Mouse (Mus musculus) 3T3-L1 (cell line): Measurements from ENCODE around the gene Abhd17a.
A peak's percentile ranks its signal among the peaks of the same experiment; 100 is the strongest.

Experiments
- DNase-seq: peaks from one replicate; pipeline ENCODE4 v3.0.0-alpha.2; 2015; ENCODE audit warnings: low read depth, low spot score

Gene Abhd17a

DNA sequence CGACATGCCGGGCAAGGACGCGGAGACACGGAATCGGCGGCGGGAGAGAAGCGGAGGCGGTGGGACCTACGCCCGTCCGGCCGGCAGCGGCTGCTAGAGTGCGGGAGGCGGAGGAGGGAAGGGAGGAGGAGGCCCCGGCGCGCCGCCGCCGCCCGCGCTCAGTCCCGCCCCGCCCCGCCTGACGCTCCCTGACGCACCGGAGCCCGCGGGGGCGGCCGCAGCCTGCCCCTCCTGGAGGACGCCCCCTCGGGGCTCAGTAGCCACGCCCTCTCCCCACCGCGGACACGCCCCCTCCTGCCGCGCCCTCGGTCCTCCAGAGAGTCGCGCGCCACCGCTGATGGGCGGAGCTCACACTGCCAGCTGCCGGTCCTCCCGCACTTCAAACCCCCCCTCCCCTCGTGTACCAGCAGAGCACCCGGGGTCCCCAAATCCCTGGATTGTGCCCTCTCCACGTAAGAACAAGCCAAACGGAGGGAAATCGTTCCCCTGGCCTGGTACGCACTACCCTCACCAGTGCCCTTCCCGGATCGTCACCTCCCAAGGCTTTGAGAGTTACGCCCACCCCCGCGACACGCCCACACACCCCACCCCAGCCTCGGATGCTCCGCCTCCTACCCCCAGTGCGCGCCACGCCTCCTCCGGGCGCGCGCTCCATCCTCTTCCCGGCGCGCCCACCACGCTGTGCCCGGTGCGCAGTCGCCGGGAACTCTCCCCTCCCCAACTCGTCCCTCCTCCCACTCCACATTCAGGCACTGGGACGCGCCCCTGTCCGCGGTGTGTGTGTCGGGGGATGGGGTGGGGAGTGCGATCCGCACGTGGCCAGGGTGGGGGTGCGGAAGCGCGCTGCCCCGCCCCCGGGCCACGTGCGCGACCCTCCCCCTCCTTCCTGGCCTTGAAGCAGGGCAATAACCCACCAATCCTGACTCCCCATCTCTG lies 12.7 kb downstream of the Abhd17a start, which contains the start of gene Klf16:
Gene Klf16, minus strand, starts transcription at position 127 of the 936 bp plus-strand sequence.
- peak; percentile 92 for DNase-seq

DNA sequence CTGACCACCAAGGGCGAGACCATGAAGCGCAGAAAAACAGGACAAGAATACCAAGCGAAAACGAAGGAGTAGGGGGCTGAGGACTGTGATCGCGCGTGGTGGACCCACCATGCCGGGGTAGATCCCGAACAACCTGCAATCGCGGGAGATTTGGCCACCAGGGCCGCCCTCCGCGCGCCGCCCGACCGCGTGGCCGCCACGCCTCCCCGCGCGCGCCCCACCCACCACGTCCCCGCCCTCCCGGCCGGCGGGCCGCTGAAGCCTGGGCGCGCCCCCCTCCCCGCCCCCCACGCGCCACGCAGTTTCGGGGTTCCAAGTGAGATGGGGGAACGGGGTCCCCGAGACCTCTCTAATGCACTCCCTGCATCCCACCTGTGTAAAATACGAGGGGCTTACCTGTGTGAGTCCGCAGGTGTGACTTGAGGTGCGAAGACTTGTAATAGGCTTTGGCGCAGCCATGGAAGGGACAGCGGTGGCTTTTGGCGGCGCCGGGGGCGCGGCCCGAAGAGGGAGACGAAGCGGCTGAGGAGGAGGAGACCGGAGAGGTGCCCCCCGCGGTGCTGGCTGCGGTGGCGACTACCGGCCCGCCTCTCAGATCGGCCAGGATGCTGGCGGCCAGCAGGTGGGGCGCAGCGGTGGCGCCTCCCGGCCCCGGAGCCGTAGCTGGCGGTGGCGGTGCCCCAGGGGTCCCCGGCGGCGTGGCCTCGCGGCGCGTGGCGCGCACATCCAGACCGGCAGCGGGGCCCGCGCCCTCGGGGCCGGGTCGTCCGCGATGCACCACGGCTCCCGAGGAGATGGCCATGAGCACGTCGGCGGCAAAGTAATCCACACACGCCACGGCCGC lies 13.6 kb downstream of the Abhd17a start:
- peak; percentile 53 for DNase-seq

DNA sequence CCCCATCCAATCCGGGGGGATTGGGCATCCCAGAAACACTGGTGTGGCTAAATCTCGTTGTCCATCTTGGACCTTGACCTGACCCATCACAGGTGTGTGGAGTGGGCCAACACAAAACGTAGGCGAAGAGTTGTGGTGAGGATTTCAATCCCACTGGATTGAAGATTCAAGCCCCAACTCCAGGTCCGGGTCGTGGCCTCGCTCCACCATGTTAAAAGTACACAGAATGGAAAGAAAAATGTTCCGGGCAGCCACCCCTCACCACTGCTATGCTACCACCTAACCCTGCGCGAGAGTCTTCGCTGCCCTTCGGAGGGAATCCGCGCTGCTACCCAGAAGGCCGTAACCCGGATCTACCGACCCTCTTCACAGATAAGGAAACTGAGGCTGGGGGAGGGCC lies 14.2 kb downstream of the Abhd17a start:
- no peak for DNase-seq

DNA sequence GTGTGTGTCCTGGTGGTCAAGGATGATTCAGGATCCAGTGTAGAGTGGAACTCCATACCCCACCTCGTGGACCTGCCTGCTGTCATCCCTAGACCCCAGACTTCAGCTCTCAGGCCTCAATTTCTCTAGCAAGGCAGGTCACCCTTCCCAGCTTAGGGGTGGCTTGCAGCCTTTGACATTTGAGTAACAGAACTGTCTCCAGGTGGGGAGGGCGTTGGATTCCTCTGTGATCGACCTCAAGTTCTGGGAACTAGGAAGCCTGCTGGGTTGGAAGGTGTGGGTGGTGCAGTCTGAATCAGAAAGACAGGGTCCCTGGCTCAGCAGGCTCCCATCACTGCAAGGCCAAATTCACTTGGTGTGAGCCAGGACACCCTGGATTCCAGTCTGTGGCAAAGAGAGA lies 15.2 kb downstream of the Abhd17a start:
- DNase-seq: no peak

DNA sequence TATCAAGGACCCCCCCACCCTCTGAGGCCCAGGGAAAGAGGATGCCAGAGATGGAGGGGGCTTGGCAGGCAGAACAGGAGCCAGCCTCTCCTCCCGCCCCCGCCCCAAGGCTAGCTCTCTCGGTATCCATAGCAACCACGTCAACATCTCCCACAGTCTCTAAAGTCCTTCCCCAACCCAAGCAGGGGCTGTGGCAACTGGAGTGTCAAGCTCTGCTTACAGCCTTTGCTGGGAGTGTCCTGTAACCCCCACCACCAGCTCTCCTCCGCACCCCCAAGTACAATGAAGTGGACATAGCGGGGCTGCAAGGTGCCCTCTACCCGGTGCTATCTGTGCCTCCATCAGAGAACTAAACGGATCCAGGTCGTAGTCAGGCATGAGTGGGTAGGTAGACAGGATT lies 16.2 kb downstream of the Abhd17a start:
- no peak for DNase-seq

DNA sequence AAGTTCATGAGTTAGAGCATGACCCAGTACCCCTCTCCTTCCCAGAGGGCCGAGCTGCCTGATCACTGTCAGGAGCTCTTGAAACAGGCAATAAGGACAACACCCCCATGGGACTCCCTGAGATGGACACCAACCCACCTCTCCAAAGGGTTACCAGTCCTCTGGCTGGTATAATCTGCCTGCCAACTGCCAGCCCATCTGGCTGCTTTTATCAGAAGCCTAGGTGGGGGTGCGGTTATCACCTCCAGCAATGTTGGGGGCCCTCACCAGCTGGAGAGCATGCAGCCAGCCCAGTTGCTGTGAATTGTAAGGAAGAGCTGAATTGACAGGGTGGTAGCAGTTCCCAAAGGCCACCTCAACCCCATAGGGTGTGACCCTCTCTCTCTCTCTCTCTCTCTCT lies 17.7 kb downstream of the Abhd17a start:
- no peak for DNase-seq

DNA sequence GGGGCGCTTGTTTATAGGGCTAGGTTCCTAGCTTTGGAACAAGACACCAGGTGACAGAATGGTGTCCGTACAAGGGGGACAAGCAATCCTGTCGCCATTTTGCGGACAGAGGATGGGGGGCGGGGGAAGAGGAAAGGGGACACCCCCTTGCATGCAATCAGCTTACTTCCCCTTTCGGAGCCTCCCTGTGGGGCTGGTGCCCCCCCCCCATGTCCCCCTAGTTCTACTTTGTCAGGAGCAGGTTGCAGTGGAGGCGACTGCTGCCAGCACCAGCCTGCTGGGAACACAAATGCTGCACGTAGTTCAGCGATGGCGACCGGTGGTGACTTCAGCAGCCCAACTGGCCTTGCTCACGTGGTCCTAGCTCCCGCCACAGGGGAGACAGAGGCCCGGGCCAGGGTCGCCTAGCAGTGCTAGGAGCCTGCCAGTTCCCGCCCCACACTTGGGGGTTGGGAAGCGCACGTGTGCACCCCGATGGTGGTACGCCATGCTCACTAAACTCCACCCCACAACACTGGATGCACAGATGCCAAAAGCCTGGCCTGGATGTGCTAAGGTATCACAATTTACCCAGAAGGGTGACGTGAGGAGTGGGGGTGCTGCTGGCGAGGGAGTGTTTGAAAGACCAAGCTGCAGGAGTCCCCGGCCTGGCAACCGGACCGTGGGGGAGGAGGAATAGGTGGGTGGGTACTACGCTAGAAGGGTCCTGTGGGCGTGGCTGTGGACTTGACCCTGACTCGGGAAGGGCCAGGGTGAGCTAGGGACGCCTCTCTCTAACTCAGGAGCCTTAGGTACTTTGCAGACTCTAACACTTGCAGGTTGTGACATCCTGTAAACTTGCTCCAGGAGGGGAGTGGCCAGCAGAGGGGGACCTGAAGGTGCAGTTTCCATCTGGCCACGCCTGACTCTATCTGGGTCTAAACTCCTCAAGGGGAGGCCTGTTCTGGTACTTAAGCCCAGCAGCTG lies 19.0 kb downstream of the Abhd17a start:
- no peak for DNase-seq

DNA sequence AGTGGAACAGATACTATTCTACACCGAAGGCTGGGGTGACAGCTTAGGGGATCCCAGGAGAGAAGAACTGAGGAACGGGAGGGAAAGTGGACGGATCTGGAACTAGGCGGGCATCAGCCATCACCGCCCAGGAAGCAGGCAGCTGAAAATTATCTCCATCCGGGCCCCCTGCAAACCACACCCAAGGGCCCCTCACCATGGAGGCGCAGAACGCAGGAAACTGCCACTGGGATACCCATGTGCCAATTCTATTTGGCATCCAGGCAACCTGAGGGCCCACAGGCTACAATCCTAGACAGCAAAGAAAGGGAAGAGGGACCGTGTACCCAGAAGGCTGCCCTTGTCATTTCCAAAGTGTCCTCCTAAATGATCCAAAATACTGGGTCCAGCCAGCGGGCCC lies 19.7 kb downstream of the Abhd17a start:
- DNase-seq: no peak

DNA sequence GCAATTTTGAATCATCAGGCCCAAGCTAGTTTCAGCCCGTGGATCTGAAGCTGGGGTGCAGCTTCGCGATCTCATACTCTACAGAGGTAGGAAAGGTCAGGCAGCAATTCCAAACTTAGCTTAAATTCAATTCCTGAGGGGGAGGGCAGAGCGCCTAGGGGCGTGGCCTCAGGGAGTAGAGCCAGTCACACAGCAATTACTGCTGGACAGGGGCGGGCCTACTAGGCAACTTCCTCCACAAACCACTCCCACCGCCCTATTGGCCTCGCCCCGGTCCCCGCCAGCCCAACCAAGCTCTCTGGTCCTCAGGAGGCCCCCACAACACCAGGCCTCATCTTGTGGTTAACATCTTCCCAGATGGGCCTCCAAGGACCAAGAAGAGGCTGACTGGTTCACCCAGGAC lies 20.5 kb downstream of the Abhd17a start:
- DNase-seq: peak; percentile 35

DNA sequence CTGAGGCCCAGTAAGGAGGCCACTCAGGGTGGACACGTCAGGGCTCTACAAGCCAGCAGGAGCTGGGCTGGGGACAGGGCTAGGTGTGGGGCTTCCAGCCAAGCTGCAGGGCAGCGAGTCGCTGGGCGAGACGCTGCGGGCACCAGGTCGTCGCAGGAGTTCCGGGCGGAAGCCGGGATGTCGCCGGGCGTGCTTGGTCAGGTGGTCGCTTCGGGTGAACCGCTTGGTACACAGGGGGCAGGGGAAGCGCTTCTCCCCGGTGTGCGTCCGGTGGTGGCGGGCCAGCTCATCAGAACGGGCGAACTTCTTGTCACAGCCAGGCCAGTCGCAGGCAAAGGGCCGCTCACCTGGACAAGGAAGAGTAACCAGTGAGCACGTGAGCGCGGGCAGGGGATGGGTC lies 21.3 kb downstream of the Abhd17a start:
- no peak for DNase-seq

DNA sequence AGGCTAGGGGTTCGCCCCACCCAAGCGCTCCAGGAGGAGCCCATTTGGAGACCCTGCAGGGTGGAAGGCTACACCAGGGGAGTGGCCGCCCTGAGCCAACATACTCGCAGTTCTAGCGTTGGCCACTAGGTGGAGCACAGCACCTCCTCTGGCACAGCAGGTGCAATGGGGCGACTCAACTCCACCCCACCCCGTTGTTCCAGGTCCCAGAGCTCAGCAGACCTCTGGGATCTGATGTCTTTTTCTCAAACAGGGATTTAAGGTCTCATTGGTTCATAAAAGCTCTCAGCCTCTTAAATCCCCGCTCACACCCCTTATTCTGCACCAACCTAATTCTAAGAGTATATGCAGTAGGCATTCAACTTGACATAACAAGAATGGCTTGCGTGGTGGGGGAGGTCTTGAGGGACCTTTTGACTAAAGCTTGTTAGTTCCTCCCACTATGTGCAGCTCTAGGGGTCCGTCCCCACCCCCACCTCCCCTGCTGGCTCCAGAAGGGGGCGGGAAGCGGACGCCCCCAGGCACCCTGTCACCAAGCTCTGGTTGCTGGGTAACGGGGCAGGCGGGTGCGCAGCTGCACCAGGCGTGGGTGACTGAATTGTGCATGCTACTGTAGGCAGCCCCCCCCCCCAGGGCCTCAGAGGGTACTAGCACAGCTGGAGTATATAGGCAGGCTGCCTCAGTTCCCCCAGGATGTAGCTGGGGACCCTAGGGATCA lies 23.6 kb downstream of the Abhd17a start:
- peak; percentile 87 for DNase-seq

DNA sequence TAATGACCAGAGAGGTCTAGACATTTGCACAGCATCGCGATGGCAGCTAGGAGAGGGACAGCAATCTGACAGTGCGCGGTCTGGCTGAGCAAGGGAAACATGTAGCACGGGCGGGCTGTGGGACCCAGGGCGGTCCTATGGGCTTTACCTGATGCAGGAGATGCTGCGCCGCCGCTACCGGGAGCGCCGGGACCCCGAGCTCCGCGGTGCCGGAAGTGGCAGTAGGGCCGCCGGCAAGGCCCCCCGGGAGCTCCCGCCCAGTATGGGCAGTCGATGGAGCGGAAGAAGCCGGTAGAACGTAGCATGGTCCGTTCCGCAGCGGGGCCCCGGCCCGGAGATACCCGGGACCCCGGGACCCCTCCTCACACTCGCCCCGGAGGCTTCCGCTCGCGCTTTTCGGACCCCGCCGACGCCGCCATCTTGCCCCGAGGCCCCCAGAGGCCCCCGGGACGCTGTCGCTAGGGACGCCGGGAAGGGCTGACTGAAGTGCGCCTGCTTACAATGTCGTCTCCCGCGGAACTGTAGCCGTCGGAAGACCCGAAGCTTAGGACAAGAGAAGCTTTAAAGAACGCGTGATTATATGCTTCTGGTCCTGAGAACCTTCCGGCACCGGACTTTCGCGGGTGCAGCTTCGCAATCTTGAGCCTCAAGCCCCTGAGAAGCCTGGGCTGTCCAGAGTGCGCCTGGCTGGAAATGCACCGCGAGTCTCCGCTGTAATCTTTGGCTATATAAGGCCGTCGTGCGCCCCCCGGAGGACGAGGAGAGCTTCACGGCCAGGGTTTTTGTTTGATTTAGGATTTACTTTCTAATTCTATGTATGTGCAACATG lies 28.8 kb downstream of the Abhd17a start, which contains the start of gene Rexo1:
Gene Rexo1, minus strand, starts transcription at position 445 of the 829 bp plus-strand sequence.
- DNase-seq: peak; percentile 95

DNA sequence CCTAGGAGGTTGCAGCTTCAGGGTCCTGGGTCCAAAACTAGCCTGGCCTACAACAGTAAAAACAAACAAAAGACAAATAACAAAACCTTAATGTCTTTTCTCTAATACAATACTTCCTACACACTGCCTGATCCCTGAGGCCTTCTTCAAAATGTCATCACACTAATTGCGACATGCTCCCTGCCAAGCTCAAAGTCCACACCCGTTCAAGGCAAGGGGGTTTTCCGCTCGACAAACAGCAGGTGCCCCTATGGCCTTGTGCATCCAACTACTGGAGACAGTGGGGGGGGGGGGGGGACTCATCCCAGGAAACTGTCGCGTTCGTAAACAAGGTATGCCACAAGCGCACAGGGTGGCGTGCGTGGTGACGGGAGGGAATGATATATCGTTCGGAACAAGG lies 29.5 kb downstream of the Abhd17a start:
- DNase-seq: no peak

DNA sequence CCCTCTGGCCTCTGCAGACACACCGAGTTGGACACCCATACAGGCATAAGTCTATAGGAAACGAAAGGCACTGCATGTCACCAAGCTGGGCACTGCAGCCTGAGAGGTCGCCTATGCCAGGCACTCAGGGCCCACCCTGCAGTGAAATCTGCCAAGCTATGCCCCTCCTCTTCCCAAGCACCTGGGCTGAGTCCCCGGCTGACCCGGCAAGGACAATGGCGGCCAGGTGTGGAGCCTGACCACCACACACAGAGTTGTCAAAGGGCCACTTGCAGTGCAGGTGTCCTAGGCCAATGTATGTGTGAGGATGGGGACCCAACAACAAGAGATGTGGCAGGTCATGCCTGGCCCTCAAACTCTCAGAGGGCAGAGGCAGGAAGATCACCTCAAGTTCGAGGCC lies 30.7 kb downstream of the Abhd17a start:
- DNase-seq: no peak

DNA sequence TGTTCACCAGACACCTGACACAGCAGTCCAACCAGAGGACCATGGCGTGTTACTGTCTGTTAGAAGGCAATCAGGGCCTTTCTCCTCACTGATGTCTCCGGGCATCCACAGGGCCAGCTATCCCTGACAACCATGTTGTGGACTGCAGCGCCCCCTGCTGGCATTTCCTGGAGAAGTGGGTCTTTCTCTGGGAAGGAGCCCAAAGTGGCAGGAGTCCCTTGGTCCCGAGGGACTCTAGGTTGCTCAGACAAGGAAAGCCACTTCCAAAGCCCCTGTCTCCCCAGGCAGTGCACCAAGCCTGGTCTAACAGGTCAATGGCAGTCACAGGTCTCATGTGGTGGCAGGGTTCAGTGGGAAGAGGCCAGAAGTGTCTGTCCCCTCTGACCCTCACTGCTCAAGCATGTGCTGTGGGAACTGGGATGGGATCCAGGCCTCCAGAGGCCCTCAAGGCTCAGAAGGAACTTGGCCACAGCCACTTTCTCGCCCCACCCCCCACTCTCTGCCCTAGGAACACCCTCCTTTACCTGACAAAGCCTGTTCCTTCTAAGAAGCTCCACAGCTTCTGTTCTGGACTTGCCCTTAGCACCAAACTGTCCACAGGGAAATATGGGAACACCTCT lies 32.7 kb downstream of the Abhd17a start:
- DNase-seq: peak; percentile 77

DNA sequence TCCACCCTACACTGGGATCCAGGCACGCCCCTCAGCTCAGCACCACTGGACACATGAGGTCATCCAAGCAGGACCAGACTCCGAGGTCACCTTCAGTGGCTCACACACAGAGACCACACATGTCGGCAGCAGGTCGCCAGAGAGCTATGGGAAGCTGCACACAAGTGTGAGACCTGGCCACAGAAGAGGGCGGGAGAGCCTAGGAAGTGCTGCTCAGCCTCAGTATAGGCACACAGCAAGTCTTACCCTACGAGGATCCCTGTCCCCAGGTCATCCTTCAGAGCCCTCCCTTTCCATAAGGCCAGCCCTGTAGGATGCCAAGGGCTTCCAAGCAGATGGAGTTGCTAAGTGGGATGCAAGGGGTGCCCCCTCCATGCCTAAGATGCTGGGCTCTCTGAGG lies 36.1 kb downstream of the Abhd17a start:
- no peak for DNase-seq

DNA sequence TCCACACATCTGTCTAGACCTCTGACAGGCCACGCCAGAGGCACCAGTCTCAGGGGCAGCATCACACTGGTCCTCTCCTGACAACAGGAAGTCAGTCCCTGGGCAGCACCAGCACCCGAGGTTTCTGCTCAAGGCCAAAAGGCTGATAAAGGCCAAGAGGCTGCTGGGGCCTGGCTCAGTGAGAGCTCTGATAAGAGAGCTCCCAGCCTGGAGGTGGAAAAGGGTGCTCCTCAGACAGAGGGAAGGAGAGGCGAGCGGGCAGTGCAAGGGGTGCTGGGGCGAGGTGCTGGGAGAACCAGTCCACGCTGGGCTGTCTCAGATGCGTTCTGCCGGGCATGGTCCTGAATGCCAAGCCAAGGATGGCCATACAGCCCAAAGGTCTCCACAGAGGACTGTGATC lies 36.6 kb downstream of the Abhd17a start:
- no peak for DNase-seq

DNA sequence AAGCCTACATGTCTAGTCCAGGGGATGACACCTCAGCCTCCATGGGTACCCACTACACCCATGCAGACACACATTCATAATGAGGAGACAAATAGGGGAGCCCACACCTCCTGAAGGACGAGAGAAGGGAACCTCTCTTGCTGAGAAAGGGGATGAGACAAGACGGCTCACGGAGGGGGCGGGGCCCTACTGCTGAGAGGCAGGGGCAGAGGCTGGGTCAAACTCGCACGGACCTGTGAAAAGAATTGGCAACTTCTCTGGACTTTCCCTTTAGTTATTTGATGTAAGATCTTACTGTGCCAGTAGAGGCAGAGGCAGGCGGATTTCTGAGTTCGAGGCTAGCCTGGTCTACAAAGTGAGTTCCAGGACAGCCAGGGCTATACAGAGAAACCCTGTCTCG lies 37.8 kb downstream of the Abhd17a start:
- DNase-seq: no peak

DNA sequence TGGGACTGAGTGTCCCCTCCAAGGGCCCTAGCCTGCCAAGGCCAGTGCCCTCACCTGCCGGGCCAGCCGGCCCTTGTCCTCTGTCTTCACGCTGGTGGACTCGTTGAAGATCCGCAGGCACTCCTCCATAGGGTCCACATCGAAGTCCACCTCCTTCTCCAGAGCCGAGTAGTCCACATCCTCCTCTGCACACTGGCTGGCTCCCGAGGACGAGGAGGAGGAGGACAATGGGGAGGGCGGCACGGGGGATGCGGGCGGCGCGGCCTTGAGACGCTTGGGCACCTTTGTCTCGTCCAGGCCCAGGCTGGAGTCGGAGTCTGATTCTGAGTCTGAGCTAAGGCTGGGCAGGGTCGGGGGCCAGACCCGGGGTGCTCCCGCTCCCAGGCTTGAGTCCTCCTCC lies 40.9 kb downstream of the Abhd17a start:
- DNase-seq: no peak
